Mouse (Mus musculus): ENCODE measurements at regions not wholly inside any gene's neighbourhood (a gene's known extent, or its start where the extent isn't known, plus 50 kb on each side); places are given as distances from the start of the nearest gene placed in this dataset.
"Not testable (repeated sequence)": the region's sequence is repeated elsewhere in the genome, so short reads cannot be mapped to it uniquely, and the experiment has no call there.

DNA sequence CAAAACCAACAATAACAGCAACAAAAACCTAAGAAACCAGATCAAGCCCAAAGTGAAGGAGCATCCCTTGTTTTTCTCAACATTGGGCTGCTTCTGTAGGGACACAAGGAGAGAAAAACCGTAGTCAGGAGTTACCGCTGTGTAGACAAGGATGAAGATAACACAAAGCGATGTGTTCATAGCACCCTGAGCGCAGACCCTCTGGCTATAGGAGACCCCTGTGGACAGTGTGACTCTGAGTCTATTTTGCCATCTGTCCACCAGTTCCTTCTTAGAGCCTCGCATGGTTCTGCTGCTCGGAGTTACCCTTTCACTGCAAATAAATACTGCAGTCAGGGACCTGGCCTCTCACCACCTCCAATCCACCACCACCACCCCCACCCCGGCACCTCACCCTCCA, 263.7 kb upstream of the Jarid2 start:
- no peak for ATAC-seq (replicated peaks; ENCODE audit: poor library complexity, severe bottlenecking)

DNA sequence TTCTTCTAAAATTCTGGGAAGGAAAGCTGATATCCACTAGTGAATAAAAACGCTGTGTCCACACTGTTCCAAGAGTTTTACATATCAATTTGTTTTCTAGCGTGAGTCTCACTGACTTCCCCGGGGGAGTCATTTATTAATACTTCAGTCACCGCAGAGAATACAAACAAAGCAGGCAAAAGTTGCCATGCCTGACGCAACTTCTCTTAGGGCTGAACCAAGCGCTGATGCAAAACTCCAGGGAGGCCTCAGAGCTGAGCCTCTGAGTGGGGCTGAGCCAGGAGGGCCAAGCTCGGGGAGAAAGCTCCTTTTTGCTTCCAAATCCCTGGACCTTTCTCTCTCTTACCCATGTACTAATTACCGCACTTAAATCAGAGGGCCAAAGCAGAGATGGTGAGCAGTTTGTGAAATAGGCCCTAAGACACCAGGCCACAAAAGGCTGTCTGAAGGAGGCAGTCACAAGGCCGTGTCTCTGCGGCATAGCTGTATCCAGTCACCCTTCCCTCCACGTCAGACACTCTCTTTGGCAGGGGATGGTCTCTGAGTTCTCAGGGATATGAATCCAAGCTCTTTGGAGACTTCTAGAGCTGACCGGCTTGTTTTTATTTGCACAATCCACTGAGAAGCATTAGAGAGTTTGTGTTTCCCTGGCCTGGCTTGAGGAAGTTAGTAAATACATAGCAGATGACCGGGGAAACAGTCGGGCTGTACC, 260.2 kb upstream of the Jarid2 start:
- ATAC-seq (replicated peaks; ENCODE audit: poor library complexity, severe bottlenecking), result peak; percentile 14; the same call in 1 of the 2 replicates

DNA sequence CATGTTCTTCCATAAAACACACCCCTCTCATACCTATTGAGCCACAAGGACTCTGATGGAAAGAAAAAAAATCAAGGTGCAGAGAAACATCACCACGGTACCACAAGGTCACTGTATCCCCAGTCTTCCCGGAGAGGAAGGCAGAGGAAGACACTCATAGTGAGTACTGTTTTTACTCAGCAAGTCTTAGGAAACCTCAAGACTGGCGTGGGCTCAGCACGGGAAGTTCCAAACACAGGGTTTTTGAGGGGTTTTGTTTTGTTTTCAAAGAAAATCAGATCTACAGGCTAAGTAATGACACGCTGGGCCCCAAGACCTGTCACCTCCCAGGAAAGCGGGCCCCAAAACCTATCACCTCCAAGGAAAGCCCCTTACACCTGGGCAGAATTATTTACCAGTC, 259.6 kb upstream of the Jarid2 start:
- peak; percentile 27 for ATAC-seq (replicated peaks; ENCODE audit: poor library complexity, severe bottlenecking)

DNA sequence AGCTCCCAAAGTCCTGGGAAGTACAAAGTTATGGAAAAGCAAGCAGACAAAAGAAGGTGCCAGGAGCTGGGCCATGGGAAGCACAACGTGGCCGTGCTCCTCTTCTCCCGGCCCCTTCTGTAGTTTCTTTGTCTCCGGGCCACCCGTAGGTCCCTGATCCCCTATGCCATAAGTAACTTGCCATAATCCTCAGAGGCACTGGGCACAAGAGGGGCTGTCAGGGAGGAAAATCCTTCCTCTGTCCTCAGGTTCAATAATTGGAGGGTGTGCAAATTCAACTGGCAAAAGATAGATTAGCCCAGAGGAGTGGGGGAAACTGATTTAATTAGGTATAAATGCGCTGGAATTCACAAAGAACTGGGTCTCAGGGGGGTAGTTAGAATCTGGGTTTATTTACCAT, 256.1 kb upstream of the Jarid2 start:
- ATAC-seq (replicated peaks; ENCODE audit: poor library complexity, severe bottlenecking), result no peak

DNA sequence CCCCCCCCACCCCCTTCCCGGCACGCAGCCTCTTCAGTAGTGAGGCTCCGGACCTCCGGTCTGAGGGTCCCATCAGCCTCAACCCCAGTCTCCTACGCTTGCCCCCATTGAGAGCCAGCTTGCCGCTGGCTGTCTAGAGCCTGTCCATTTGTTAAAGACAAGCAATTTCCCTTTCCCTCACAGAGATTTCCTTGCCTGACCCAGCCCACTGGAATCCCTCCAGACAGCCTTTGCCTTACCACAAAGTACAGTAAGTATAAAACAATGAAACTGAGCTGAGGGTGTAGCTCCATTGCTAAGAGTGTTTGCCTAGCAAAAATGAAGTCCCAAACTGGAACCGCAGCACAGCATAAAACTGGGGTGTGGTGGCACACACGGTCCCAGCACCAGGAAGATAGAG, 252.4 kb upstream of the Jarid2 start:
- ATAC-seq (replicated peaks; ENCODE audit: poor library complexity, severe bottlenecking), result no peak

DNA sequence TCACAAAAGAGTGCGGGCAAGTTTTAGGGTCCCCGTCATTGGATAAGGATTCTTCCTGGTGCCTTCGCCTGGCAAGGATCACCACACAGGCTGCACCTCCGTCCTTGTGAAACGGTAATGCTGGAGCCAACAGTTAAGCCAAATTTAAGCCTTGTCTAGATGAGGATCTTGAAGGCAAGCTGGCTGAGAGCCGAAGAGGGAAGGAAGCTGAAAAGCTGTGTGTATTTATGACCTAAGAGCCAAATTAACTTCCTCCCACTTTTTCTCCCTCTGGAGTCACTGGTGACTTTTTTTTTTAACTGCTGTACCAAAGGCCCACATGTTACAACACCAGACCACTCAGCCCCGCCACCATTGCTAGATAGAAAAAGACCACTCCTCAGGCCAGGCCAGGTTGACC, 249.1 kb upstream of the Jarid2 start:
- peak; percentile 52 for ATAC-seq (replicated peaks; ENCODE audit: poor library complexity, severe bottlenecking)

DNA sequence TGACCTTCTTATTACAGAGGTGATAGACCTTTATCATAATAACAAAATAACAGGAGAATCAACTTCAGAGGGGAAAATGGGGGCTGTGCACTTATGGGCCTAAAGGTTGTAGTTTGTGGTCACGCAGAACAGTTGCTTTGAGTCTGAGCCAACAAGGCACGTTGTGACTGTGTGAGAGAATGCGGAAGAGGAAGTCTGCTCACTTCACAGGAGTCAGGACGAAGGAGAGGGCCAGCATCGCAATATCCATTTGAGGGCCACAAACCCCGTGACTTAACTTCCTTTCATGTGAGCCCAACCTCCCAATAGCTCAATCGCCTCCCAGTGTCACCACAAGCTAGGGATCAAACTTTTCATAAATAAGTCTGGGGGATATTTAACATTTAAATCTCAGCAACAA, 246.6 kb upstream of the Jarid2 start:
- peak; percentile 84 for ATAC-seq (replicated peaks; ENCODE audit: poor library complexity, severe bottlenecking)

DNA sequence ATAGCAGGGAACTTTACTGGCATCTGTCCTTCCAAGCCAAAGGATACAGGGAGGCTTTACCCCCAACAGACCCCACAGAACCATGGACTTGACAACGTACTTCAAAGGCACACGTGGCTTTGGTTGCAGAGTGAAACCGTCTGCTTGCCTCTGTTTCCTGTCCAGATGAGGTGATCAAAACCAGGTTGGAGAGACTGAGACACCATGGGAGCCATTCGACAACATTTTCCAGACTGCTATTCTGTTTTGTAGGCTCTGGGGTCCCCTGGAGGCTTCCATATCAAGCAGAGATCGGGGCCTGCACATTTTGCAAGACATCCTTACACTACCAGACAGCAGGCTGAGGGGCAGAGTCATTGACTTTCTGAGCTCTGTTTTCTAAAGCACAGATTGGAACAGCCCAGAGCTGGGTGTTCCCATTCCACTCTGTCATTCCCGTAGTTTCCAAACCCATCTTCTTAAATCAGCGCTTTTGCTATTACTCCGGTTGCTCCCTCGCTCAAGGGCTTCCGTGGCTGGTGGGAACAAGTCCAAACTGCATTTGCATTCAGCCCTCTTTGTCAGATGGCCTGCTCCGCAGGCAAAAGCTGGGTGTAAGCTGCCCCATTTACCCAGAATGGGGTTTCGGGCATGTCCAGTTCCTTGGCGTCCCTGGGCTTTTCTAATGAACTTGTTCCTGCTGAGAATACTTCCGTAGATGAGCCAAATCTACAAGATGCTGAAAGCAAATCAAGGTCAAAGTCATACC, 244.5 kb upstream of the Jarid2 start:
- ATAC-seq (replicated peaks; ENCODE audit: poor library complexity, severe bottlenecking), result no peak

DNA sequence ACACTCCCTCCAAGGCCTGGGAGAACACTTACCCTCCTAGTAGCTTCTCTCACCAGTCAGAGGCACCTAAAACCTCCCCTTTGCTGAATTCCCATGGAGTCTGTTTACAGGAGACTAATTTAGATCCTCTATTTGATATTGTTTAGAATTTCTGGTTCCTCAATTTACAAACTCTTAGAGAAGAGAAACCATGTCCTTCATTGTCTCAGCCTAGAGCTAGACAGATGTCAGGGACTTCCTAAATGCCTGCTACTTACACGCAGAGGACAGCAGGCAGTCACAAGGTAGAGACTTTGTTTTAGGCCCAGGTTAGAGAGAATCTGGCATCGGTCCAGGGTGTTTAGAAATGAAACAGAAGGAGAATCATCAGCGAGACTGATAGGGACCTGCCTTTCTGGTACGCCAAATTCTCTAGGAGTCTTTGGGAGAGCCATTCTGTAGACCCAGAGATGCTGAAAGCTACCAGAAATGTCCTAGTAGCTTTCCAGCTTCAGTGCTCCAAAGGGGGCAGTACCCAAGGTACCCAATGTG, 238.3 kb upstream of the Jarid2 start:
- peak; percentile 80 for ATAC-seq (replicated peaks; ENCODE audit: poor library complexity, severe bottlenecking)

DNA sequence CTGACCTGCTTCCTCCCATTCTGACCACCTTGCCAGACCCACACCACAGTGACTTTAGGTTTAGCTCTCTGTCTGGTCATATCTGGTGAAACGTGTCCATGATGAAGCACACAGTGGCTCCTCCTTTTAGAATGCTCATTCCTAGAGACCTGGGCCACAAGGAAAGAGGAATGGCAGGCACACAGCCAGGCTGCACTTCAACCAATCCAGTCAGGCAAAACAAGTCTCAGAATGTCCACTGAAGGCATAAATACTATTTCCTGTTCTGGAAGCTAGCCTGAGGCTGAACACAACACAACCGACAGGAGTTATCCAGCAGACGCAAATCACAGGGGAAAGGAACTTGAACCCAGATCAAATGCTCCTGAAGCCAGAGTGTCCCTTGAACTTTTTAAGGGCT, 235.4 kb upstream of the Jarid2 start:
- no peak for ATAC-seq (replicated peaks; ENCODE audit: poor library complexity, severe bottlenecking)

DNA sequence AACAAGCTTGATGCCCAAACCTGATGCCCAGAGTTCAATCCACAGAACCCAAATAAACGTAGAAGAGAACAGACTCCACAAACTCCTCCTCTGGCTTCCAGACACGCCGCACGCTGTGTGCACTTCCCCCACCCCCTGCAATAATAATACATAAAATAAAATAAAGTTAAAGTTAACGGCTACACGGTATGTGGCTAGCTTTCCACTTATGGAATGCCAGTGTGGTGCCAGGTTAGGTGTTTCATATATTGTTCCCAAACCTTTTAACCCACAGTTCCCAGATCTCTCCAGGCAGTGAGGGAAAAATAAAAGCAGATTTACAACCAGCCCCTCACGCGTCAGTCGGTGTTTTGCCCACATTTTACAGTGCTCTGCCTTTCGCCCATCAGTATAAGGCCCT, 233.8 kb upstream of the Jarid2 start:
- ATAC-seq (replicated peaks; ENCODE audit: poor library complexity, severe bottlenecking), result no peak

DNA sequence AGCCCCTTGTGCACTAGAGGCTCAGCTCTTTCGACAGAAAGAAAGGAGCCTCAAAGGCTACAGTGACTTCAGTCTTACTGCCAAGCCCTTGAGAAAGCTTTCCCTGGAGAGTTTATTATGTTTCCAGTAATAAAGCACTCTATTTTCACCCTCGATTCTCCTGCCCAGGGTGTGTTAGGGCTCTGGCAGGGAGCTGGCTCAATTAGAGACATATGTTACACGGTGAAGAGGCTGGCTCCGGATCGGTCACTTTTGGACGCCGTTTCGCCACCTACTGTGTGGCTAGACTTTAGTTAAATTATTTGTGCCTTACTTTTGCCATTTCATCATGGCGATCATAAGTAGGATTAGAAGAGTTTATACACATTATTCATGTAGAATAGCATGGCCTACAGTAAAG, 232.7 kb upstream of the Jarid2 start:
- ATAC-seq (replicated peaks; ENCODE audit: poor library complexity, severe bottlenecking), result no peak

DNA sequence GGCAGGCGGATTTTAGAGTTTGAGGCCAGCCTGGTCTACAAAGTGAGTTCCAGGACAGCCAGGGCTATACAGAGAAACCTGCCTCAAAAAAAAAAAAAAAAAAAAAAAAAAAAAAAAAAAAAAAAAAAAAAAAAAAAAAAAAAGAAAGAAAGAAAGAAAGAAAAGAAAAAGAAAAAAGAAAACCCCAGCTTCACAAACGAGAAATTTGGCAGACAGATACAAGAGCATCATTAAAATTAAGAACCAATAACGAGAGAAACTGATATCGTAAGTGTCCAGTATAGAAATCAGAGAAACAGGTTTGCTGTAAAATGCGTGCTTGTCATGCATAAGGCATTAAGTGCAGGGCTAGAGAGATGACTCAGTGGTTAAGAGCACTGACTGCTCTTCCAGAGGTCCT, 228.4 kb upstream of the Jarid2 start:
- ATAC-seq (replicated peaks; ENCODE audit: poor library complexity, severe bottlenecking), result not testable (repeated sequence)

DNA sequence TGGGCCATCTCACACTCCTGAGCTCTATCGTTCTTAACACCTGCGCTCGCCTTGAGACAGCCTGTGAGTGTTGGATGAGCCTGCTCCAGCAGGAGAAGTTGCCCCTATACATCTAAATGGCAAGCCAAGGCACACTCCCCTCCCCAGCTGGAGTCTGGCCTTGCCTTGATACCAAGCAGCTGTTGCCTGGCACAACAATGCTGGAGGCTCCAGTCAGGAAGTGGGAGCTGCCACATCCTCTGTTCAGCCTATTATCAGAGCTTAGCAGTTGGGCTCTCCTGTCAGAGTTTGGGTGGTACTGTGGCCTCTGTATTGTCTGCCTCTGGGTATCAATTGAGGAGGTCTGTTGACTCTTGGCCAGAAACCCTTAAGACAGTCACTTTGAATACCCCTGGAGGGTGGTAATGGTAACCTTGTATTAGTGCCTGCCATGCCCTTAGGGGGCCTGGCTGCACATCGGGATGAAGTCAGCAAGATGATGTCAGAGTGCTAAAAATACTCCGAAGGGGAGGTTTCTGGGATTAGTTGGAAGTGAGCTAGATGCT, 227.4 kb upstream of the Jarid2 start:
- peak; percentile 63 for ATAC-seq (replicated peaks; ENCODE audit: poor library complexity, severe bottlenecking)

DNA sequence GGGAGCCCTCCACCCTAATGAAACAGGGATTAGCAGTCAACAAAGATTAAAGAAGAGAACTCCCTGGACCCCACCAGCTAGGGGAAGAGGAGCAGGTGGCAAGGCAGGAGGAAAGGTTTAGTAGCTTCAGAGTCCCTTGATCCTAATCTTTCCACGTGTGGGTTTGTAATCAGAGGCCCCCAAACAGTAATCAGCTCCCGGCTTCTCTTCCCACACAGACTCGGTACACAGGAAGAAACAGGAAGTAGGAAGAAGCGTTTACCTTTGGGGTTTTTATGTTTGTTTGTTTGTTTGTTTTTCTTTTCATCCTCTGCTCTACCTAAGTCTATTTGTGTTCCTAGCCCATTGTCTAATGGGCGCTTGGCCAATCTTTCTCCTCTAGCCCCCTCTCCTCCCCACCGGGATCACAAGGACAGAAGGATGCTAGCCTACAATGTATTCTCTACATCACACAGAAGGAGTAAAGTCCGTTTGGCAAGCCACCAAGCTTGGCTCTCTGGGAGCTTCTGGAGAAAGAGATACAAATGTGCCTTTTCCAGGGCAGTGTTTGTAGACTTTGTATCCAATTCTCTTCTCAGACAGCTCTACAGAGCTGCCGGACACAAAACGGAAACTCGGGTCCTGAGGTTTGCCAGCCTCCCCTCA, 226.5 kb upstream of the Jarid2 start:
- ATAC-seq (replicated peaks; ENCODE audit: poor library complexity, severe bottlenecking), result no peak

DNA sequence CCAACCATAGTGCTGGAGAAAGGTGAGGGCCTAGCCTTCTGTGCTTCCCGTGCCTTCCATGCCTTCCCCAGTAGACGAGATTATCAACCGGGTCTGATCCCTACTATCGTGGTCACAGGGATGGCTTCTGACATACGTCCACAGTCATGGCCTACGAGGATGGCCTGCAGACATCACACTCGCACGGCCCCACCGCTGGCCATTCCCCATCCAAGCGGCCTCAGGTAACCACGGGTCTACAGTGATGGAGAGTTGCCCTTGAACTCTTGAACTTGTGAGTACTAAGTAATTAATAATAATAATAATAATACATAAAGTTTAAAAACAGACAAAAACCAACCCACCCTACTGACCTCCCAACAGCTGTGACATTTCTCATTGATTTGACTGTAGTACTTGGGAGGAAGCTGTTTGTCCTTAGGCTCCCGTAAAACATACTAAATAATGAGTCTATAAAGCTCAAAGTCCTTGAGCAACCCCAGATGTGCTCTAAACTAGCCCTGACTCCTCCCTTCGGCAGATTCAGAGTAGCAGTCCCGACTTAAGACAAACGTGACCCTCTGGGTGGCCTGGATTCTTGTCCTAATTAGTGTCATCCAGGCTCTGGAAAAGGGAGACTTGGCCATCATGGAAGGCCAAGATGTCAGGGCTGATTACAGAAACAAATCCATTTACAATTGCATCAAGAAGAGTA, 225.9 kb upstream of the Jarid2 start:
- ATAC-seq (replicated peaks; ENCODE audit: poor library complexity, severe bottlenecking), result no peak

DNA sequence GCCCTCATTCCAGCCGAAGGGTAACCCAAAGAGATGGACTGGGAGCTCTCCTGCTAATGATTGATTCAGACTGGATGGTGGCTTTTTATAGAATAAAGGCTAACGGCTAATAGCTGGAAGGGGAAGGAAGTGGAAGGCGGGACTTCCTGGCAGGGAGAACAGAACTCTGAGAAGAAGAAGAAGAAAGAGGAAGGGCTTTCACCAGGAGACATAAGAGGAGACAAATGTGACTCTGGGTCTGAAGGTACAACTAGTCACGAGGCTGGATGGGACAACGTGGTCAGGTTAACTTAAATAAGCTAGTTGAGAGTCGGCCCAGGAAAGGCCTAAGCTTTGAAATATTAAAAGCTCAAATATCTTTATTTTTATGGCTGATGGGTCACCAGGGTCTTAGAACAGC, 224.8 kb upstream of the Jarid2 start:
- peak; percentile 67 for ATAC-seq (replicated peaks; ENCODE audit: poor library complexity, severe bottlenecking)

DNA sequence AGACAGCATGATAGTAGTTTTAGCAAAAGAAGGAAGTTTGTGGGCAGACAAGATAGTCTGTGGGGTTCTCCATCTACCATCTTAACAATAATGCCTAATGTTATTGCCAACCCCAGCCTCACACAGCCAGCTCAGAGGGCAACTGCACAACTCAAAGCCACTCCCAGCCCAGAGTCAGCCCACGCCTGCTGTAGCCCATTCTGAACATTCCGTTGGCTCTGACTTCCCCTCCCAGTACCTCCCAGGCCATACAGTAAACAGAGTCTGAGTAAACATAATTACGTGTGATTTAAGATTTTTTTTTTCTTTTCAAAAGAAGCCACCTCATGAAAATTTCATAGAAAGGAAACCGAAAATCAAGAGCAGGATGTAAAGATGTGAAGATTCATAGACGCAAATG, 222.3 kb upstream of the Jarid2 start:
- ATAC-seq (replicated peaks; ENCODE audit: poor library complexity, severe bottlenecking), result peak; percentile 81

DNA sequence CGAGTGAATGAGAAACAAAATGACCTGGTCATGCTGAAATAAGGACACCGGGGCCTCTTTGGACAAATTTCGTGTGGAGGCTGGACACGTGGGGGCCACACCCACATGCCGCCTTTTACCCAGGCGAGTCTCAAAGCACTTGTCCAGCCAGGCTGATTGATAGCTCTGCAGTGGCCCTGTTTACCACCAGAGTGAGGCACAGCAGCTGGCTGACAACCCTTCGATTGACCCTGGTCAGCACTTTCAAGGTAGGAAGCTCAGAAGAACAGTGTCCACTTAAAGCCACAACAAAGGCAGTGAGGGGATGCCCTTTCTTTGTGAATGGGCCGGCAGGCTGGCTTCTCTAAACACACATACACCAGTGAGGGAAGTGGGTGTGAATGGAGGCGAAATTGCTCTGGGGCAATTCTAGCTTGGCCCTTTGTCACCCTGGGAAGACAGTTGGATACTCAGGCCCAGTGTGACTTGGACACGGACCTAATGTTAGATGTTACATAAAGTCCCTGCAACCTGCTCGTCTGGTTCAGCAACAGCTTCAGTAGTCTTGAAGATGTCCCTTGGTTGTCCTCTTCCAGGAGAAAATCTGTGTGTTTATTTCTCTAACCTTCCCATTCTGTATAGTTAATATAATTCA, 219.6 kb upstream of the Jarid2 start:
- ATAC-seq (replicated peaks; ENCODE audit: poor library complexity, severe bottlenecking), result no peak

All from granulocyte monocyte progenitor cell, adult 5-6 weeks (primary cell).